Mouse (Mus musculus) urinary bladder, adult 18-20 months (tissue): ENCODE results near the gene Olfr1324.
"Not testable (repeated sequence)": the region's sequence is repeated elsewhere in the genome, so short reads cannot be mapped to it uniquely, and the experiment has no call there.

Experiments
- DNase-seq, 2 experiments: peaks; one replicate each; pipeline ENCODE4 v3.0.0; 2022; ENCODE audit warnings: low spot score in 2 of 2, mixed read lengths in 2 of 2

Olfr1324 gene

GRCm38 (mm10) chrX:50428398-50428797 is at the start of gene Olfr1324:
Gene Olfr1324, minus strand, starts transcription at chrX:50428498.
- DNase-seq: no peak

- not testable (repeated sequence) for DNase-seq
Observed at GRCm38 (mm10) chrX:50470341-50470740, 42.0 kb upstream of the Olfr1324 start.

- DNase-seq: no peak
Observed at GRCm38 (mm10) chrX:50456136-50456535, 27.8 kb upstream of the Olfr1324 start.

- no peak for DNase-seq
Observed at GRCm38 (mm10) chrX:50443352-50443751, 15.1 kb upstream of the Olfr1324 start.

- DNase-seq: no peak
Observed at GRCm38 (mm10) chrX:50442696-50443095, 14.4 kb upstream of the Olfr1324 start.

GRCm38 (mm10) chrX:50432499-50432898 is 4.2 kb upstream of the Olfr1324 start:
- no peak for DNase-seq

GRCm38 (mm10) chrX:50427712-50428328 is 478 bp downstream of the Olfr1324 start:
- DNase-seq: no peak

- DNase-seq: no peak
Observed at GRCm38 (mm10) chrX:50425899-50426436, 2.3 kb downstream of the Olfr1324 start.

GRCm38 (mm10) chrX:50410361-50410760 is 17.9 kb downstream of the Olfr1324 start:
- DNase-seq: not testable (repeated sequence)

GRCm38 (mm10) chrX:50390616-50391015 is 37.7 kb downstream of the Olfr1324 start:
- not testable (repeated sequence) for DNase-seq

GRCm38 (mm10) chrX:50374978-50375377 is 53.3 kb downstream of the Olfr1324 start:
- DNase-seq: no peak
